Comparison of ENCODE assay signal across 23 mouse cellular contexts in genomic region chr8:111618273-111618672, GRCm38 (mm10). TPM values are rescaled to one million over a fixed set of nuclear protein-coding genes. Genes with fewer than 3 reads are reported as not detected.
DNase-seq lines count a peak whose midpoint lies in the region; ATAC-seq and TF ChIP-seq lines count a peak whose summit lies in the region.
"Had no signal": no experiment of that assay in that cellular context is flagged by ENCODE, and none has a peak within 500 bp of the region (broad histone marks: within the 10 kb centered on the region; RNA-seq: fewer than 3 reads in every experiment).

No protein-coding gene starts in this region.

- 0 out of 2 replicates have a peak overlapping the region, but pooled peaks have one; percentile 6 for H3K27ac ChIP-seq in embryonic facial prominence, embryonic 12.5 days
- no peak overlapping the region for H3K27ac ChIP-seq in embryonic facial prominence, embryonic 10.5 days (replicated peaks)
- peak overlapping the region; percentile 9; the same call in 1 of the 2 replicates for H3K27ac ChIP-seq in heart, postnatal 0 days (ENCODE audit: low read depth)
- H3K27ac ChIP-seq in lung, postnatal 0 days (ENCODE audit: low read length): no peak overlapping the region
- no peak overlapping the region for H3K27ac ChIP-seq in intestine, postnatal 0 days (ENCODE audit: low read depth, low read length)
- H3K27ac ChIP-seq: forebrain, embryonic 15.5 days; heart, embryonic 15.5 days; hindbrain, embryonic 13.5 days; hindbrain, postnatal 0 days had no signal

- no peak overlapping the region for H3K4me3 ChIP-seq in embryonic facial prominence, embryonic 12.5 days
- no peak overlapping the region for H3K4me3 ChIP-seq in embryonic facial prominence, embryonic 10.5 days
- no peak overlapping the region for H3K4me3 ChIP-seq in heart, postnatal 0 days (ENCODE audit: low read depth, low read length)
- no peak overlapping the region for H3K4me3 ChIP-seq in lung, postnatal 0 days (ENCODE audit: low read depth, low read length)
- H3K4me3 ChIP-seq in intestine, postnatal 0 days (ENCODE audit: low read depth, low read length): no peak overlapping the region
- H3K4me3 ChIP-seq: forebrain, embryonic 15.5 days; heart, embryonic 15.5 days; hindbrain, embryonic 13.5 days had no signal

- no peak for TF ChIP-seq EP300 in heart, postnatal 0 days (IDR thresholded peaks at IDR 0.05; ENCODE audit: low read depth)
- peak; percentile 43 for TF ChIP-seq EP300 in lung, postnatal 0 days (IDR thresholded peaks at IDR 0.05)

- TF ChIP-seq CTCF in heart, postnatal 0 days (IDR thresholded peaks at IDR 0.05; ENCODE audit: low read depth): no peak
- TF ChIP-seq CTCF in lung, postnatal 0 days (IDR thresholded peaks at IDR 0.05): no peak
- TF ChIP-seq CTCF in intestine, postnatal 0 days (IDR thresholded peaks at IDR 0.05; ENCODE audit: low read depth): no peak

- intact Hi-C loops in heart, postnatal 36 days (cut with DNase I): no loop called here

- no peaks in the 10 kb centered on the region for H3K27me3 ChIP-seq in embryonic facial prominence, embryonic 12.5 days
- H3K27me3 ChIP-seq in embryonic facial prominence, embryonic 10.5 days (replicated peaks; ENCODE audit: low read depth, poor library complexity, severe bottlenecking): no peaks in the 10 kb centered on the region
- no peaks in the 10 kb centered on the region for H3K27me3 ChIP-seq in heart, postnatal 0 days (ENCODE audit: control insufficient read depth, insufficient read depth, low read length)
- H3K27me3 ChIP-seq in lung, postnatal 0 days (replicated peaks; ENCODE audit: insufficient read depth, low read length): no peaks in the 10 kb centered on the region
- H3K27me3 ChIP-seq in intestine, postnatal 0 days (replicated peaks; ENCODE audit: control insufficient read depth, insufficient read depth, low read length): no peaks in the 10 kb centered on the region
- H3K27me3 ChIP-seq: forebrain, embryonic 15.5 days; heart, embryonic 15.5 days; hindbrain, embryonic 13.5 days had no signal

- H3K36me3 ChIP-seq in embryonic facial prominence, embryonic 12.5 days: peaks cover 47% of the 10 kb centered on the region
- peaks cover 69% of the 10 kb centered on the region for H3K36me3 ChIP-seq in embryonic facial prominence, embryonic 10.5 days (replicated peaks)
- peaks cover 13% of the 10 kb centered on the region; the same call in 1 of the 2 replicates for H3K36me3 ChIP-seq in heart, postnatal 0 days (replicated peaks; ENCODE audit: control insufficient read depth, insufficient read depth, low read length)
- H3K36me3 ChIP-seq in lung, postnatal 0 days (ENCODE audit: insufficient read depth, low read length): no peaks in the 10 kb centered on the region
- 0 out of 2 replicates have a peak, but pooled peaks cover 10% of the 10 kb centered on the region for H3K36me3 ChIP-seq in intestine, postnatal 0 days (ENCODE audit: control insufficient read depth, insufficient read depth)

- no peak overlapping the region for H3K9ac ChIP-seq in embryonic facial prominence, embryonic 12.5 days
- no peak overlapping the region for H3K9ac ChIP-seq in heart, postnatal 0 days (replicated peaks; ENCODE audit: low read depth, low read length)
- no peak overlapping the region for H3K9ac ChIP-seq in lung, postnatal 0 days (replicated peaks; ENCODE audit: low read depth)
- H3K9ac ChIP-seq in intestine, postnatal 0 days (ENCODE audit: low read depth, low read length): no peak overlapping the region
- H3K9ac ChIP-seq: forebrain, embryonic 15.5 days; heart, embryonic 15.5 days; hindbrain, embryonic 13.5 days had no signal

- no peak for DNase-seq in embryonic facial prominence, embryonic 10.5 days (ENCODE audit: low spot score)
- DNase-seq in heart, postnatal 0 days (ENCODE audit: low spot score): no peak
- no peak for DNase-seq in heart, postnatal 36 days
- peak; percentile 90 for DNase-seq in lung, postnatal 0 days (ENCODE audit: low spot score)
- peak; percentile 16 to 68 for DNase-seq in lung, postnatal 4 days
- DNase-seq: adrenal gland, adult 8-10 months; adrenal gland, postnatal 36 days; B cell, adult 2 months; cerebellum, adult 11-12 months; cerebellum, adult 9-10 months; cerebellum, postnatal 25 days; gastrocnemius, postnatal 10 days had no signal

- H3K9me3 ChIP-seq in embryonic facial prominence, embryonic 12.5 days: no peaks in the 10 kb centered on the region
- no peaks in the 10 kb centered on the region for H3K9me3 ChIP-seq in embryonic facial prominence, embryonic 10.5 days
- no peaks in the 10 kb centered on the region for H3K9me3 ChIP-seq in heart, postnatal 0 days (replicated peaks; ENCODE audit: control insufficient read depth, low read length)
- H3K9me3 ChIP-seq in lung, postnatal 0 days (ENCODE audit: low read length): no peaks in the 10 kb centered on the region
- no peaks in the 10 kb centered on the region for H3K9me3 ChIP-seq in intestine, postnatal 0 days (ENCODE audit: control insufficient read depth)
- H3K9me3 ChIP-seq: forebrain, embryonic 15.5 days; G1E; heart, embryonic 15.5 days; hindbrain, embryonic 13.5 days had no signal

- H3K4me1 ChIP-seq in embryonic facial prominence, embryonic 12.5 days: 0 out of 2 replicates have a peak, but pooled peaks cover 2% of the 10 kb centered on the region
- peaks cover 3% of the 10 kb centered on the region; the same call in 1 of the 2 replicates for H3K4me1 ChIP-seq in embryonic facial prominence, embryonic 10.5 days
- peaks cover 24% of the 10 kb centered on the region for H3K4me1 ChIP-seq in heart, postnatal 0 days (ENCODE audit: control insufficient read depth, insufficient read depth)
- H3K4me1 ChIP-seq in lung, postnatal 0 days (ENCODE audit: insufficient read depth, low read depth, low read length): peaks cover 18% of the 10 kb centered on the region
- H3K4me1 ChIP-seq in intestine, postnatal 0 days (replicated peaks; ENCODE audit: control insufficient read depth, insufficient read depth, low read length): peaks cover 2% of the 10 kb centered on the region; the same call in 1 of the 2 replicates

- H3K4me2 ChIP-seq in embryonic facial prominence, embryonic 12.5 days (replicated peaks): no peak overlapping the region
- no peak overlapping the region for H3K4me2 ChIP-seq in heart, postnatal 0 days (ENCODE audit: low read depth, low read length)
- no peak overlapping the region for H3K4me2 ChIP-seq in lung, postnatal 0 days (replicated peaks; ENCODE audit: low read depth, low read length)
- no peak overlapping the region for H3K4me2 ChIP-seq in intestine, postnatal 0 days (replicated peaks; ENCODE audit: low read depth)
- H3K4me2 ChIP-seq: forebrain, embryonic 15.5 days; heart, embryonic 11.5 days; heart, embryonic 15.5 days; hindbrain, embryonic 13.5 days had no signal

- WGBS in embryonic facial prominence, embryonic 12.5 days: 81% methylated on average over 4 of the region's 4 CpGs
- 96% methylated on average over 4 of the region's 4 CpGs for WGBS in embryonic facial prominence, embryonic 10.5 days
- WGBS in heart, postnatal 0 days: 72% methylated on average over 4 of the region's 4 CpGs
- WGBS in lung, postnatal 0 days: 54% methylated on average over 4 of the region's 4 CpGs
- WGBS in intestine, postnatal 0 days: 84% methylated on average over 4 of the region's 4 CpGs

- ATAC-seq in embryonic facial prominence, embryonic 12.5 days (ENCODE audit: insufficient number of reproducible peaks, insufficient read depth, low FRiP score, low TSS enrichment): no peak
- ATAC-seq in heart, postnatal 0 days (ENCODE audit: insufficient read depth, low read depth): no peak
- ATAC-seq in lung, postnatal 0 days: peak; percentile 93
- no peak for ATAC-seq in granulocyte monocyte progenitor cell, adult 5-6 weeks (replicated peaks; ENCODE audit: poor library complexity, severe bottlenecking)
- ATAC-seq in intestine, postnatal 0 days: no peak
- ATAC-seq: CD4-positive, CD25-positive, alpha-beta regulatory T cell, adult 4 months; forebrain, embryonic 15.5 days; hindbrain, postnatal 0 days had no signal

RNA-seq across cellular contexts. Expression of gene Ldhd, which starts 11.9 kb away (rescaled TPM):
- polyA plus RNA-seq in embryonic facial prominence, embryonic 12.5 days (2016; fragmentation: Nextera tagmentation; extraction: Ambion mirVana): 0.29 and 0.52 TPM in 2 replicates
- 0.23 and 0.25 TPM in 2 replicates for polyA plus RNA-seq in embryonic facial prominence, embryonic 10.5 days (2016; fragmentation: Nextera tagmentation; extraction: Ambion mirVana)
- total RNA-seq in heart, postnatal 0 days (2014; rRNA removed; ENCODE audit: low replicate concordance): 2.7 and 4.3 TPM in 2 replicates
- polyA plus RNA-seq in heart, postnatal 0 days (2015; fragmentation: Nextera tagmentation; extraction: Ambion mirVana): 1.3 and 1.5 TPM in 2 replicates
- total RNA-seq in heart, postnatal 36 days (2021): 10 to 100 TPM; 36.7 to 43.6 TPM
- polyA plus RNA-seq in lung, postnatal 0 days (2015; fragmentation: Nextera tagmentation; extraction: Ambion mirVana): 1.6 and 1.7 TPM in 2 replicates
- total RNA-seq in granulocyte monocyte progenitor cell, adult 5-6 weeks (2014; fragmentation: Nextera tagmentation): not detected in 2 replicates
- not detected in 2 replicates for total RNA-seq in granulocyte monocyte progenitor cell, adult 5-6 weeks (2017)
- polyA plus RNA-seq in intestine, postnatal 0 days (2015; fragmentation: Nextera tagmentation; extraction: Ambion mirVana): 5.8 and 6.5 TPM in 2 replicates
- polyA plus RNA-seq: embryonic facial prominence, embryonic 11.5 days; G1E had no signal

RNA-seq across cellular contexts. Expression of gene Zfp1, which starts 24.9 kb away (rescaled TPM):
- polyA plus RNA-seq in embryonic facial prominence, embryonic 12.5 days (2016; fragmentation: Nextera tagmentation; extraction: Ambion mirVana): 26.3 and 29.2 TPM in 2 replicates
- polyA plus RNA-seq in embryonic facial prominence, embryonic 10.5 days (2016; fragmentation: Nextera tagmentation; extraction: Ambion mirVana): 20.2 and 20.9 TPM in 2 replicates
- total RNA-seq in heart, postnatal 0 days (2014; rRNA removed; ENCODE audit: low replicate concordance): 7.5 and 18.3 TPM in 2 replicates
- 11.9 and 12.0 TPM in 2 replicates for polyA plus RNA-seq in heart, postnatal 0 days (2015; fragmentation: Nextera tagmentation; extraction: Ambion mirVana)
- total RNA-seq in heart, postnatal 36 days (2021): 1 to 10 TPM; 8.1 to 8.4 TPM
- polyA plus RNA-seq in lung, postnatal 0 days (2015; fragmentation: Nextera tagmentation; extraction: Ambion mirVana): 11.1 and 11.5 TPM in 2 replicates
- total RNA-seq in granulocyte monocyte progenitor cell, adult 5-6 weeks (2014; fragmentation: Nextera tagmentation): 14.9 and 23.6 TPM in 2 replicates
- total RNA-seq in granulocyte monocyte progenitor cell, adult 5-6 weeks (2017): 10.9 and 11.2 TPM in 2 replicates
- 6.9 and 7.8 TPM in 2 replicates for polyA plus RNA-seq in intestine, postnatal 0 days (2015; fragmentation: Nextera tagmentation; extraction: Ambion mirVana)

Comparison
In these comparisons a context has a peak if more than half of its experiments do, and no peak if none do; other contexts are left out.
1. H3K27ac ChIP-seq: peak in embryonic facial prominence, embryonic 12.5 days (single experiment) and heart, postnatal 0 days (single experiment); none in embryonic facial prominence, embryonic 10.5 days (single experiment), lung, postnatal 0 days (single experiment) and intestine, postnatal 0 days (single experiment).
2. DNase-seq: peak in lung, postnatal 0 days (single experiment) and lung, postnatal 4 days (2 of 2); none in embryonic facial prominence, embryonic 10.5 days (single experiment), heart, postnatal 0 days (single experiment) and heart, postnatal 36 days (0 of 2).